ENCODE assay signal across 9 mouse cellular contexts in the genomic region with DNA sequence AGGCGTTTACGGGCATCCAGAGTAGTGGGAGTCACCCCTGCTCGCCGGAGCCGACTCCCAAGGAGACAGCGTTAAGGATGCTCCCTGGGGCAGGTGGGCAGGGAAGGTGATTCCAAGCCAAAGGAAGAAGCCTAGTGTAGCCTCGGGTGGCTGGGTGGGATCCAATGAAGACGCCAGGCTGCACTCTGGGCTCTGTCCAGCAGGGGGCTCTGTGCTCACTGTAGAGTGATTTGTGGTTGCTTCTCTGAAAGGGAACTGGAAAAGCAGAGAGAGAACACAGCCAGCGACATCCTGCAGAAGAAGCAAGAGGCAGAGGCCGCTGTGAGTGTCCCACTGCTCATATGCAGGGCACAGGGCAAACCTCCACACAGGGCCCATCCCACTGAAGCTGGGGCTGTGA. TPM values are rescaled to one million over a fixed set of nuclear protein-coding genes. Genes with fewer than 3 reads are reported as not detected.
DNase-seq lines count a peak whose midpoint lies in the region; ATAC-seq lines count a peak whose summit lies in the region.
"Had no signal": no experiment of that assay in that cellular context is flagged by ENCODE, and none has a peak within 500 bp of the region (broad histone marks: within the 10 kb centered on the region; RNA-seq: fewer than 3 reads in every experiment).

No protein-coding gene starts in this region.

- 42% methylated on average over 10 of the region's 10 CpGs for WGBS in neural tube, embryonic 15.5 days

- H3K9me3 ChIP-seq in neural tube, embryonic 15.5 days (replicated peaks) = no peaks in the 10 kb centered on the region
- H3K9me3 ChIP-seq: heart, embryonic 15.5 days had no signal

- H3K27ac ChIP-seq in neural tube, embryonic 15.5 days (replicated peaks) = peak overlapping the region; percentile 58
- H3K27ac ChIP-seq: heart, embryonic 15.5 days had no signal

- ATAC-seq in neural tube, embryonic 15.5 days (ENCODE audit: low FRiP score) = 0 out of 2 replicates have a peak, but pooled peaks have one; percentile 18

- no peaks in the 10 kb centered on the region for H3K27me3 ChIP-seq in neural tube, embryonic 15.5 days (replicated peaks)
- H3K27me3 ChIP-seq: heart, embryonic 15.5 days had no signal

- no peak overlapping the region for H3K4me2 ChIP-seq in neural tube, embryonic 15.5 days
- H3K4me2 ChIP-seq: heart, embryonic 15.5 days had no signal

- H3K4me1 ChIP-seq in neural tube, embryonic 15.5 days = peaks cover 6% of the 10 kb centered on the region
- H3K4me1 ChIP-seq: heart, embryonic 15.5 days had no signal

- DNase-seq in CD4-positive, CD25-positive, alpha-beta regulatory T cell, adult 2 months (ENCODE audit: low read depth, low spot score) = peak; percentile 87
- peak; percentile 92 for DNase-seq in adrenal gland, postnatal 10 days
- peak; percentile 75 for DNase-seq in embryo, embryonic 11.5 days (ENCODE audit: low read depth, low spot score)
- peak; percentile 76 to 82 for DNase-seq in gastrocnemius, postnatal 4 days (ENCODE audit: low spot score in 2 of 2)
- DNase-seq in kidney, postnatal 4 days = peak; percentile 93 to 95
- DNase-seq in lung, adult 18-20 months = peak; percentile 75 to 78
- DNase-seq in thymus, postnatal 10 days (ENCODE audit: low spot score in 2 of 2) = peak; percentile 64 to 88

- H3K36me3 ChIP-seq in neural tube, embryonic 15.5 days = peaks cover 50% of the 10 kb centered on the region

- H3K4me3 ChIP-seq in neural tube, embryonic 15.5 days (replicated peaks) = no peak overlapping the region
- H3K4me3 ChIP-seq: heart, embryonic 15.5 days had no signal

- H3K9ac ChIP-seq in neural tube, embryonic 15.5 days (replicated peaks) = no peak overlapping the region
- H3K9ac ChIP-seq: heart, embryonic 15.5 days had no signal

RNA-seq across cellular contexts. Expression of gene Thap3, which starts 11.0 kb away (rescaled TPM):
- total RNA-seq in adrenal gland, postnatal 10 days (2021) = 10 to 100 TPM; 15.3 to 27.0 TPM
- 10 to 100 TPM; 45.3 to 48.9 TPM for total RNA-seq in gastrocnemius, postnatal 4 days (2021)
- polyA plus RNA-seq in neural tube, embryonic 15.5 days (2015; fragmentation: Nextera tagmentation; extraction: Ambion mirVana) = 37.8 and 38.3 TPM in 2 replicates

RNA-seq across cellular contexts. Expression of gene Phf13, which starts 18.3 kb away (rescaled TPM):
- total RNA-seq in adrenal gland, postnatal 10 days (2021) = 10 to 100 TPM; 16.4 to 17.8 TPM
- 10 to 100 TPM; 13.9 to 16.1 TPM for total RNA-seq in gastrocnemius, postnatal 4 days (2021)
- 21.3 TPM in 2 replicates for polyA plus RNA-seq in neural tube, embryonic 15.5 days (2015; fragmentation: Nextera tagmentation; extraction: Ambion mirVana)

RNA-seq across cellular contexts. Expression of gene Klhl21, which starts 30.9 kb away (rescaled TPM):
- total RNA-seq in adrenal gland, postnatal 10 days (2021) = 10 to 100 TPM; 17.8 to 21.4 TPM
- 10 to 100 TPM; 37.2 to 38.9 TPM for total RNA-seq in gastrocnemius, postnatal 4 days (2021)
- 5.7 and 7.8 TPM in 2 replicates for polyA plus RNA-seq in neural tube, embryonic 15.5 days (2015; fragmentation: Nextera tagmentation; extraction: Ambion mirVana)

RNA-seq across cellular contexts. Expression of gene Dnajc11, which starts 44.3 kb away (rescaled TPM):
- 100 to 1,000 TPM in 1 of 2 experiments, 10 to 100 TPM in 1; 99.3 to 120 TPM for total RNA-seq in adrenal gland, postnatal 10 days (2021)
- 10 to 100 TPM; 60.8 to 81.1 TPM for total RNA-seq in gastrocnemius, postnatal 4 days (2021)
- polyA plus RNA-seq in neural tube, embryonic 15.5 days (2015; fragmentation: Nextera tagmentation; extraction: Ambion mirVana) = 79.6 and 82.6 TPM in 2 replicates

RNA-seq across cellular contexts. Expression of gene Zbtb48, which starts 49.7 kb away (rescaled TPM):
- 1 to 10 TPM; 7.2 to 9.6 TPM for total RNA-seq in adrenal gland, postnatal 10 days (2021)
- 1 to 10 TPM; 5.5 to 5.7 TPM for total RNA-seq in gastrocnemius, postnatal 4 days (2021)
- 15.9 and 16.4 TPM in 2 replicates for polyA plus RNA-seq in neural tube, embryonic 15.5 days (2015; fragmentation: Nextera tagmentation; extraction: Ambion mirVana)
